In the genomic region with DNA sequence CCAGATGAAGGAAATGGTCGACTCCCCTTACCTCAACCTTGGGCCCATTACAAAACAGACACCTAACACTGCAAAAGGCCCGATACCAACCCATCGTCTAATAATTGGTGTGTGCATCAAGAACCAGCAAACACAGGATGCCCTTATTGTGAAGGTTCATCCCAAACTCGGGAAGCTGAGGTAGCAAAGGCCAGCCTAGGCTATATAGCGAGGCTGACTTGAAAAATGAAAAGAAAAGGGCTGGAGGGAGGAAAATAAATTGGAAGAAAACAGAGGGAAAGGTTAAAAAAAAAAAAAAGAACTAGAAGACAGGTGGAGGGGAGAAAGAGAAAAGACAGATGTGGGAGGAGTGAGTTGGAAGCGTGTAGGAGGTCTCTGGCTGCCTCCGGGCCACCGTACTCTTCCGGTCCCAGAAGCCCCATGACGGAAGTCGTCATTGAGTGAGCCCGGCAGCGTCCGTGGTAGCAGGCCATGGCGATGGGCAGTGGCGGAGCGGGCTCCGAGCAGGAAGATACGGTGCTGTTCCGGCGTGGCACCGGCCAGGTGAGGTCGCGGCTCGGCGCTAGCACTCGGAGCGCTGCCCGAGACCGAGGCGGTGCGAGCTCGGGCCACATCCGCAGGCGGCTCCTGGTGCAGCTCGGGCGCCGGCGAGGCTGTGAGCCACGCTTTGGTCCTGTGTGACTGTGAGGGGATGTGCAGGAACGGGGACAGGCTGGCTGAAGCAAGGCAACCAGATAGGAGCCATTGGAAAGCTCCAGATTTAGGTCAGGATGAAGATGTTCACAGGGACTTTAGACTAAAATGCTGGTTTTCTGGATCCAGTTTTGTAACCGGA, we compare ENCODE assay signal across 8 mouse cellular contexts. TPM values are rescaled to one million over a fixed set of nuclear protein-coding genes. Genes with fewer than 3 reads are reported as not detected.
DNase-seq lines count a peak whose midpoint lies in the region; ATAC-seq and TF ChIP-seq lines count a peak whose summit lies in the region.

A gene (plus strand): TSS at position 430 of the 835 bp plus-strand sequence.

- H3K4me1 ChIP-seq in embryonic facial prominence, embryonic 13.5 days: peaks cover 10% of the 10 kb centered on the region
- no peaks in the 10 kb centered on the region; the same call in 1 of the 2 replicates for H3K4me1 ChIP-seq in kidney, adult 2 months (ENCODE audit: control insufficient read depth, insufficient read depth, low read length)
- peaks cover 7% of the 10 kb centered on the region for H3K4me1 ChIP-seq in limb, embryonic 12.5 days (replicated peaks)
- peaks cover 17% of the 10 kb centered on the region for H3K4me1 ChIP-seq in midbrain, embryonic 15.5 days
- peaks cover 5% of the 10 kb centered on the region; the same call in 1 of the 2 replicates for H3K4me1 ChIP-seq in spleen, adult 2 months (ENCODE audit: control insufficient read depth, insufficient read depth, insufficient read length)

- peak within 1 kb of the TSS; percentile 98 for H3K4me3 ChIP-seq in embryonic facial prominence, embryonic 13.5 days
- peak within 1 kb of the TSS; percentile 99 for H3K4me3 ChIP-seq in kidney, adult 2 months (ENCODE audit: insufficient read depth, low read depth, low read length)
- H3K4me3 ChIP-seq in limb, embryonic 12.5 days (replicated peaks): peak within 1 kb of the TSS; percentile 94
- peak within 1 kb of the TSS; percentile 82 for H3K4me3 ChIP-seq in midbrain, embryonic 15.5 days
- peak within 1 kb of the TSS; percentile 98 for H3K4me3 ChIP-seq in spleen, adult 2 months (ENCODE audit: extremely low read depth, insufficient read depth, insufficient read length)

- H3K27me3 ChIP-seq in embryonic facial prominence, embryonic 13.5 days: no peaks in the 10 kb centered on the region
- no peaks in the 10 kb centered on the region for H3K27me3 ChIP-seq in kidney, adult 2 months (replicated peaks; ENCODE audit: control insufficient read depth, insufficient read depth, low read length)
- no peaks in the 10 kb centered on the region for H3K27me3 ChIP-seq in limb, embryonic 12.5 days
- no peaks in the 10 kb centered on the region for H3K27me3 ChIP-seq in midbrain, embryonic 15.5 days (replicated peaks)
- no peaks in the 10 kb centered on the region for H3K27me3 ChIP-seq in spleen, adult 2 months (ENCODE audit: control insufficient read depth, insufficient read depth, low read length)

- peak within 1 kb of the TSS; percentile 95 for H3K4me2 ChIP-seq in embryonic facial prominence, embryonic 13.5 days
- H3K4me2 ChIP-seq in limb, embryonic 12.5 days: peak within 1 kb of the TSS; percentile 78
- peak within 1 kb of the TSS; percentile 82 for H3K4me2 ChIP-seq in midbrain, embryonic 15.5 days

- 5% methylated on average over 42 of the region's 42 CpGs for WGBS in embryonic facial prominence, embryonic 13.5 days
- 4% methylated on average over 42 of the region's 42 CpGs for WGBS in kidney, adult 2 months
- 4% methylated on average over 42 of the region's 42 CpGs for WGBS in limb, embryonic 12.5 days
- WGBS in midbrain, embryonic 15.5 days: 5% methylated on average over 42 of the region's 42 CpGs
- 5% methylated on average over 42 of the region's 42 CpGs for WGBS in spleen, adult 2 months

- peaks cover 29% of the 10 kb centered on the region for H3K36me3 ChIP-seq in embryonic facial prominence, embryonic 13.5 days
- peaks cover 2% of the 10 kb centered on the region for H3K36me3 ChIP-seq in kidney, adult 2 months (ENCODE audit: control insufficient read depth, insufficient read depth, low read length)
- peaks cover 30% of the 10 kb centered on the region for H3K36me3 ChIP-seq in limb, embryonic 12.5 days
- peaks cover 19% of the 10 kb centered on the region for H3K36me3 ChIP-seq in midbrain, embryonic 15.5 days (replicated peaks)
- H3K36me3 ChIP-seq in spleen, adult 2 months (ENCODE audit: control insufficient read depth, insufficient read depth, low read length): peaks cover 18% of the 10 kb centered on the region

- H3K27ac ChIP-seq in embryonic facial prominence, embryonic 13.5 days: peak within 1 kb of the TSS; percentile 60; the same call in 1 of the 2 replicates
- H3K27ac ChIP-seq in kidney, adult 2 months (ENCODE audit: insufficient read depth, low read depth, low read length): no peak within 1 kb of the TSS
- peak within 1 kb of the TSS; percentile 45; the same call in 1 of the 2 replicates for H3K27ac ChIP-seq in limb, embryonic 12.5 days
- H3K27ac ChIP-seq in midbrain, embryonic 15.5 days: peak within 1 kb of the TSS; percentile 67
- no peak within 1 kb of the TSS for H3K27ac ChIP-seq in spleen, adult 2 months (ENCODE audit: insufficient read depth, low read length)

- no peak for TF ChIP-seq CTCF in kidney, adult 2 months (conservative IDR thresholded peaks at IDR 0.05; ENCODE audit: insufficient read depth, insufficient read length, low read depth, low read length)
- no peak for TF ChIP-seq CTCF in spleen, adult 2 months (IDR thresholded peaks at IDR 0.05; ENCODE audit: extremely low read depth, insufficient read depth, insufficient read length, insufficient replicate concordance)

- peak; percentile 80 for DNase-seq in 3134 (ENCODE audit: extremely low read depth, insufficient read length, low spot score)
- DNase-seq in adrenal gland, postnatal 36 days: peak; percentile 96
- peak; percentile 96 to 98 for DNase-seq in heart, adult 18-20 months
- DNase-seq in kidney, adult 2 months: peak; percentile 98
- peak; percentile 84 to 91 for DNase-seq in spleen, adult 2 months (ENCODE audit: low read depth in 1 of 2, low spot score in 2 of 2)

- H3K9ac ChIP-seq in embryonic facial prominence, embryonic 13.5 days: peak within 1 kb of the TSS; percentile 90
- peak within 1 kb of the TSS; percentile 81 for H3K9ac ChIP-seq in limb, embryonic 12.5 days (replicated peaks)
- peak within 1 kb of the TSS; percentile 83 for H3K9ac ChIP-seq in midbrain, embryonic 15.5 days

- peak; percentile 54 for TF ChIP-seq POLR2A in kidney, adult 2 months (IDR thresholded peaks at IDR 0.05; ENCODE audit: low read depth, low read length)
- peak; percentile 69; the same call in 1 of the 2 replicates for TF ChIP-seq POLR2A in spleen, adult 2 months (IDR thresholded peaks at IDR 0.05; ENCODE audit: low read depth, low read length)

- H3K9me3 ChIP-seq in embryonic facial prominence, embryonic 13.5 days: no peaks in the 10 kb centered on the region
- H3K9me3 ChIP-seq in limb, embryonic 12.5 days: no peaks in the 10 kb centered on the region
- H3K9me3 ChIP-seq in midbrain, embryonic 15.5 days: no peaks in the 10 kb centered on the region

- ATAC-seq in embryonic facial prominence, embryonic 13.5 days (ENCODE audit: insufficient number of reproducible peaks, insufficient read depth, low FRiP score, low TSS enrichment, low read depth): peak; percentile 85
- ATAC-seq in limb, embryonic 12.5 days (ENCODE audit: insufficient number of reproducible peaks, insufficient read depth, low FRiP score, low TSS enrichment, low read depth): peak; percentile 82
- peak; percentile 100 for ATAC-seq in midbrain, embryonic 15.5 days (replicated peaks)

RNA-seq across cellular contexts. Expression of the gene that starts here (rescaled TPM):
- 10 to 100 TPM; 31.8 to 40.8 TPM for total RNA-seq in adrenal gland, postnatal 36 days (2021)
- polyA plus RNA-seq in embryonic facial prominence, embryonic 13.5 days (2015; fragmentation: Nextera tagmentation; extraction: Ambion mirVana): 49.0 and 57.5 TPM in 2 replicates
- total RNA-seq in heart, adult 18-20 months (2021): 10 to 100 TPM; 14.1 to 15.9 TPM
- 10.7 and 14.3 TPM in 2 replicates for polyA plus RNA-seq in kidney, adult 2 months (2012; rRNA removed)
- polyA plus RNA-seq in limb, embryonic 12.5 days (2016; fragmentation: Nextera tagmentation; extraction: Ambion mirVana): 55.0 and 59.5 TPM in 2 replicates
- polyA plus RNA-seq in midbrain, embryonic 15.5 days (2015; fragmentation: Nextera tagmentation; extraction: Ambion mirVana): 45.5 and 47.0 TPM in 2 replicates
- polyA plus RNA-seq in spleen, adult 2 months (2012; rRNA removed): 12.0 and 12.9 TPM in 2 replicates

Comparison
In these comparisons a context has a peak if more than half of its experiments do, and no peak if none do; other contexts are left out.
1. H3K27ac ChIP-seq: peak in embryonic facial prominence, embryonic 13.5 days (single experiment), limb, embryonic 12.5 days (single experiment) and midbrain, embryonic 15.5 days (single experiment); none in kidney, adult 2 months (single experiment) and spleen, adult 2 months (single experiment).
2. Peak in every context shown above with its lines, with median percentiles within 50 percentile points of each other: DNase-seq, ATAC-seq, H3K4me2 ChIP-seq, H3K4me3 ChIP-seq and H3K9ac ChIP-seq.